Mouse (Mus musculus) limb, embryonic 13.5 days (tissue): ENCODE data around the gene Hipk2. TPM values are rescaled to one million over a fixed set of nuclear protein-coding genes. Genes with fewer than 3 reads are reported as not detected.

ENCODE experiments used
- ATAC-seq: fragments of 200-750 bp; cut with Nextera tagmentation; 2 replicates; pipeline ENCODE4 v1.8.0; 2017; ENCODE audit warnings: low read depth, moderate number of reproducible peaks, moderate TSS enrichment; ENCODE audit not compliant: low FRiP score
- H3K27ac ChIP-seq: fragments of 300-500 bp; sonication (generic); 2 replicates; pipeline ENCODE4 v1.5.1; 2015; ENCODE audit warnings: inconsistent platforms, mild to moderate bottlenecking, moderate library complexity
- H3K27me3 ChIP-seq: fragments of 300-500 bp; sonication (generic); 2 replicates; pipeline ENCODE4 v1.6.1; 2015; ENCODE audit warnings: mild to moderate bottlenecking, inconsistent platforms
- H3K36me3 ChIP-seq: fragments of 300-500 bp; sonication (generic); 2 replicates; pipeline ENCODE4 v1.6.1; 2015; ENCODE audit warnings: inconsistent platforms, mild to moderate bottlenecking, moderate library complexity
- H3K4me1 ChIP-seq: fragments of 300-500 bp; sonication (generic); 2 replicates; pipeline ENCODE4 v1.6.1; 2015; ENCODE audit warnings: inconsistent platforms
- H3K4me2 ChIP-seq: fragments of 300-500 bp; sonication (generic); replicated peaks from 2 replicates; pipeline ENCODE4 v1.6.1; 2015; ENCODE audit warnings: inconsistent platforms, mild to moderate bottlenecking, moderate library complexity
- H3K4me3 ChIP-seq: fragments of 300-500 bp; sonication (generic); 2 replicates; pipeline ENCODE4 v1.5.1; 2015; ENCODE audit warnings: moderate library complexity, mild to moderate bottlenecking, inconsistent platforms
- H3K9ac ChIP-seq: fragments of 300-500 bp; sonication (generic); 2 replicates; pipeline ENCODE4 v1.6.1; 2015; ENCODE audit warnings: mild to moderate bottlenecking, inconsistent platforms
- H3K9me3 ChIP-seq: fragments of 300-500 bp; sonication (generic); 2 replicates; pipeline ENCODE4 v1.6.1; 2016; ENCODE audit warnings: inconsistent platforms
- WGBS: fragments of 180-500 bp; shearing (Covaris S2); methylation state at CpG from one replicate; pipeline ENCODE4 v1.1.7; 2015; 5-methylcytosine and 5-hydroxymethylcytosine counted together
- polyA plus RNA-seq: library from polyadenylated mRNA; unstranded; fragments of >200 nt; fragmentation: Nextera tagmentation; extraction: Ambion mirVana; gene quantifications from 2 replicates; pipeline ENCODE4 v1.2.1, GENCODE M21; 2015

The Hipk2 gene
- polyA plus RNA-seq, 1 experiment from 2014 or later: 19.8 TPM

DNA sequence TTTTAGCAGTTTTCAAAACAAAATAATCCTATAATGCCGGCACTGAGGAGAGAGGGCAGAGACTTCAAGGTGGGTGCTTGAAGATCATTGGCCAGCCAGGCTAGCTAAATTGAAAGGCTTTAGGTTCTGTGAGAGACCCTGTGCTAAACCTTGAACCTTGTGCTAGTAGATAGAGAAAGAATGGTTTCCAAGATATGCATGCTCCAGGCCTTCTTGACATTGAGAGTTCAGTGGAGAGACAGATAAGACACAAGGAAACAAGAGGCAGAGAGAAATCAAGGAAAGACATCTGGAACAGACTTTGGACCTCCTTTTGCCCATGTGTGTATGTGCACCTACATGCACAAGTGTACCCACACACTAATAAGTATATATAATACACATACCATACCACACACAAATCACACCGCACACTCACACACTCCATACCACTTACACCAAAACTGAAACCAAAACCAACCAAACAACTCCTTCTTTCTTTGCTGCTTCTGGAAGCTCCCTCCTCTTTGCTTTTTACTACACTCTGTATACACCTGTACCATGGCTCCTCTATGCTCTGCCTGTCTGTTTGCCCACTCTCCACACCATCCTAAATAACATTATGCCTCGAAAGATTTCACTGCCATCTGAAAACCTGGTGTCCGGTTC, 24.6 kb upstream of the Hipk2 start:
- H3K36me3 ChIP-seq: no peaks in the 10 kb centered on the region
- no peak overlapping the region for H3K27ac ChIP-seq
- H3K9ac ChIP-seq: no peak overlapping the region
- H3K4me1 ChIP-seq: 0 out of 2 replicates have a peak, but pooled peaks cover under 1% of the 10 kb centered on the region
- no peak overlapping the region for H3K4me2 ChIP-seq
- no peak for ATAC-seq
- no peaks in the 10 kb centered on the region for H3K9me3 ChIP-seq
- WGBS: 91% methylated on average over 4 of the region's 4 CpGs
- no peaks in the 10 kb centered on the region for H3K27me3 ChIP-seq
- no peak overlapping the region for H3K4me3 ChIP-seq

DNA sequence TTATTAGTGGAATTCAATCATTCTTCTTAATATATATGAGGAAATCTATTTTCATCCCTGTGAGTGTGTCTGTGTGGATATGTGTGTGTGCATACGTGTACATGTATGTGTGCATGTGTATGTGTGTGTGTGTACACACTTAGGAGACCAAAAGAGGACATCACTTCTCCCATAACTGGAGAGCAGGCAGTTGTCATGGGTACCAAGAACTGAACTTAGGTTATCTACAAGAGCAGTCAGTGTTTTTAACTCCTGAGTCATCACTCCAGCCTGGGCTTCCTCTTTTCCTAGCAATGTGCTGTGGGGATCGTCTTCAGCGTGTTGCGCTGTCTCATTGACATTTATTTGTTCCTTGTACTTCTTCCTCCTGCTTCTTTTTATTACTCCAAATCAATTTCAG, 24.1 kb upstream of the Hipk2 start:
- no peaks in the 10 kb centered on the region for H3K9me3 ChIP-seq
- ATAC-seq: no peak
- no peak overlapping the region for H3K9ac ChIP-seq
- no peak overlapping the region for H3K27ac ChIP-seq
- H3K27me3 ChIP-seq: no peaks in the 10 kb centered on the region
- no peak overlapping the region for H3K4me3 ChIP-seq
- H3K36me3 ChIP-seq: no peaks in the 10 kb centered on the region
- WGBS: 93% methylated on average over 4 of the region's 4 CpGs
- no peak overlapping the region for H3K4me2 ChIP-seq
- no peaks in the 10 kb centered on the region for H3K4me1 ChIP-seq

GRCm38 (mm10) chr6:38893615-38894014, 17.6 kb upstream of the Hipk2 start:
- H3K4me1 ChIP-seq: no peaks in the 10 kb centered on the region
- no peaks in the 10 kb centered on the region for H3K36me3 ChIP-seq
- no peak overlapping the region for H3K9ac ChIP-seq
- H3K9me3 ChIP-seq: no peaks in the 10 kb centered on the region
- no peak overlapping the region for H3K4me3 ChIP-seq
- no peak for ATAC-seq
- H3K4me2 ChIP-seq: no peak overlapping the region
- H3K27ac ChIP-seq: no peak overlapping the region
- 63% methylated on average over 3 of the region's 3 CpGs for WGBS
- no peaks in the 10 kb centered on the region for H3K27me3 ChIP-seq

DNA sequence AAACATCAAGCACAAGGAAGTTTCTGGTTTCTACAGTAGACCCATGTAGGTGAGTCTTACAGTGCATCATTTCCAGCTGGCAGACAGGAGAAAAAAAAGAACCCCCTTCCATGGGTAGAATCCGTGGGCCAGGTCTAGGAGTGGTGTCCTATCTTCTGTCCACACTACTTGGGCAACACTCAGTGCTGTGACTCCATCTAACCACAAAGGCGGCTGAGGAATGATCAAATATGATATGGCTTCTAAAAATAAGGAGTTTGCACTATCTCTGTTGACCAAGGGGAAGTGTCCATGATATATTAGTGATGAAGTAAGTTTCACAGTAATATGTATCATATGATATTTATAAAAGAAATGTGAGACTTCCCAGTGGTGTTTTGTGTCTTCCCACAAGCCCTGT, 16.1 kb upstream of the Hipk2 start:
- Histone ChIP-seq H3K27ac (no peak overlapping the region), H3K27me3 (no peaks in the 10 kb centered on the region), H3K4me1 (no peaks in the 10 kb centered on the region), H3K4me3 (no peak overlapping the region), H3K4me2 (no peak overlapping the region), H3K36me3 (no peaks in the 10 kb centered on the region), H3K9me3 (no peaks in the 10 kb centered on the region), H3K9ac (no peak overlapping the region)
- ATAC-seq: no peak
- 71% methylated on average over 2 of the region's 2 CpGs for WGBS

DNA sequence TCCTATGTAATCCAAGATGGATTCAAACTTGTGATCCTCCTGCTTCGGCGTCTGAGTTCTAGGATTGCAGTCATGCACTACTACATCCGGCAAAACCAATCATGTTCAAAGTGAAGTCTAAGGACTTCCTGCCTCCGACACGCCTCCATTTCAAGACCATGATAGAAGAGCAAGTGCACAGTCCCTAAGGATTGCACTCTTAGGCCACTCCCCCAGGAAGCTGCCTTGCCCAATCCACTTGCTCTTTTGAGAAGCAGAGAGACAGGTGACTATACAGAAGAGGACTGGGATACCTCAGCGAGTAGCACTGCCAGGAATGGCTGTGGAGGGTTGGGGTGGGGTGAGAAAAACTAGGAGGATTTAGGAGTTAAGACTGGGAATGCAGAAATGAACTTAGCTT, 13.2 kb upstream of the Hipk2 start:
- Histone ChIP-seq H3K9ac (no peak overlapping the region), H3K4me1 (no peaks in the 10 kb centered on the region), H3K36me3 (no peaks in the 10 kb centered on the region), H3K27ac (no peak overlapping the region), H3K9me3 (no peaks in the 10 kb centered on the region), H3K4me2 (no peak overlapping the region), H3K27me3 (no peaks in the 10 kb centered on the region), H3K4me3 (no peak overlapping the region)
- 75% methylated on average over 6 of the region's 6 CpGs for WGBS
- no peak for ATAC-seq

DNA sequence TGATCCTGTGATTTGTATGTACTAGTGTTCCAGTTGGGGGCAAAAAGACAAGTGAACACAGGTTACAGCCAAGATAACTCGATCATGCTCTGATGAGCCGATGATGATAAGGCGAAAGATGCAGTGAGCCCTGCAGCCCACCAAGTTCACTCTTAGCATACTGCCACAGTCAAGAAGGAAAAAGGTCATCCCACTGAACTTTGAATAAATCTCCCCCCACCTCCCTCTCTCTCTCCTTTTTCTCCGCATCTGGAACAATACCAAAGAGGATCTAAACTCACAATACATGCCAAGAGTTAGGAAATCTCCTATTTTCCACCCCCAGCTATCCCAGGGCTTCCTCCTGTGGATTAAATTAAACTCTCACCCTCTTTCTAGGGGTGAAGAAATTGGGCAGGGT, 11.5 kb upstream of the Hipk2 start:
- Histone ChIP-seq H3K9ac (no peak overlapping the region), H3K9me3 (no peaks in the 10 kb centered on the region), H3K27me3 (no peaks in the 10 kb centered on the region), H3K36me3 (no peaks in the 10 kb centered on the region), H3K27ac (no peak overlapping the region), H3K4me1 (peaks cover 12% of the 10 kb centered on the region), H3K4me3 (no peak overlapping the region), H3K4me2 (no peak overlapping the region)
- WGBS: 88% methylated on average over 4 of the region's 4 CpGs
- ATAC-seq: no peak

GRCm38 (mm10) chr6:38885132-38885531, 9.2 kb upstream of the Hipk2 start:
- no peak for ATAC-seq
- no peaks in the 10 kb centered on the region for H3K9me3 ChIP-seq
- no peak overlapping the region for H3K4me2 ChIP-seq
- WGBS: 73% methylated on average over 1 of the region's 1 CpGs
- H3K27me3 ChIP-seq: 0 out of 2 replicates have a peak, but pooled peaks cover 5% of the 10 kb centered on the region
- peaks cover 16% of the 10 kb centered on the region for H3K4me1 ChIP-seq
- H3K9ac ChIP-seq: no peak overlapping the region
- no peak overlapping the region for H3K4me3 ChIP-seq
- no peak overlapping the region for H3K27ac ChIP-seq
- H3K36me3 ChIP-seq: no peaks in the 10 kb centered on the region

GRCm38 (mm10) chr6:38884482-38884881, 8.5 kb upstream of the Hipk2 start:
- no peaks in the 10 kb centered on the region for H3K36me3 ChIP-seq
- no peak overlapping the region for H3K4me3 ChIP-seq
- 0 out of 2 replicates have a peak, but pooled peaks cover 5% of the 10 kb centered on the region for H3K27me3 ChIP-seq
- no peak overlapping the region for H3K4me2 ChIP-seq
- H3K4me1 ChIP-seq: peaks cover 16% of the 10 kb centered on the region
- no peak overlapping the region for H3K9ac ChIP-seq
- H3K9me3 ChIP-seq: no peaks in the 10 kb centered on the region
- H3K27ac ChIP-seq: no peak overlapping the region
- no peak for ATAC-seq
- WGBS: 62% methylated on average over 3 of the region's 3 CpGs

GRCm38 (mm10) chr6:38882728-38883171, 6.8 kb upstream of the Hipk2 start:
- 46% methylated on average over 6 of the region's 6 CpGs for WGBS
- ATAC-seq: peak; percentile 28; the same call in 1 of the 2 replicates

DNA sequence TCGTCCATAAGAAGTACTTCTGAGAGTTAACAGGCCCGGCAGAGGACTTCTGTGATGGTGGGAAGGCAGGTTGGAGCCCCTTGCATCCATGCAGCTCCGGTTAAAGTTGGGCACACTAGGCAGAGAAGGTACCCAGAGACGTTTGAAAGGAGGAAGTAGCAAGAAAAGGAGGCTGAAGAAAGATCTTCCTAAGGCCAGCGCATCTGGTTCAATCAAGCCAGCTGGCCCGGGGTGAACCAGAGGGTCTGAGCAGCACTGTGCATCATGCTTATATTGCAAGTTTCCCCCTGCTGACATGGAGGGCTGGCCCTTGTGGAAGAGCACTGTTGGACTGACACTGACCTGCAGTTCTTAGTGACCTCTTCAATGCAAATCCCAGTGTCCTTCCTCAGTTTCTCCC, 6.0 kb upstream of the Hipk2 start:
- Histone ChIP-seq H3K27me3 (0 out of 2 replicates have a peak, but pooled peaks cover 5% of the 10 kb centered on the region), H3K9ac (no peak overlapping the region), H3K36me3 (no peaks in the 10 kb centered on the region), H3K9me3 (no peaks in the 10 kb centered on the region), H3K4me3 (no peak overlapping the region), H3K4me1 (peaks cover 21% of the 10 kb centered on the region), H3K27ac (no peak overlapping the region), H3K4me2 (no peak overlapping the region)
- ATAC-seq: no peak
- 54% methylated on average over 6 of the region's 6 CpGs for WGBS

More at GRCm38 (mm10) chr6:38882728-38883171, 6.8 kb upstream of the Hipk2 start:
- Histone ChIP-seq H3K4me1 (peaks cover 16% of the 10 kb centered on the region), H3K9me3 (no peaks in the 10 kb centered on the region), H3K9ac (0 out of 2 replicates have a peak overlapping the region, but pooled peaks have one; percentile 13), H3K4me2 (no peak overlapping the region), H3K27ac (0 out of 2 replicates have a peak overlapping the region, but pooled peaks have one; percentile 44), H3K36me3 (no peaks in the 10 kb centered on the region), H3K27me3 (0 out of 2 replicates have a peak, but pooled peaks cover 5% of the 10 kb centered on the region), H3K4me3 (no peak overlapping the region)

DNA sequence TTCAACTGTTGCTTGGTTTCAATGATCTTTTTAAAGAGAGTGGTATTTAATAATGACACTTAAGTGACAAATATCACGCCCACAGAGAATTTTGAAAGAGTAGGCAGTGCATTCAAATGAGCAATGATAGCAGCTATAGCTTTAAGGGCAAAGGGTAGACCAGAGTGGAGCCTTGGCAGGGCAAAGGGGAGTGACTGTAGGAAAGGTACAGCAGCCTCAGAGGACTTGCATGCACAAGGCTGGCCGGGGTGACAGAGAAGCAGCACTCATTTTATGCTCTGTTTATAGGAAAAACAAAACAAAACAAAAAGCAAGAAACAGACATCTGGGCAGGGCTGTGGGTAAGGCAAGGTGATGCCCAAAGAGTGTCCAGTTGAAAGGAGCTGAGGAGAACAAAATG, 5.5 kb upstream of the Hipk2 start:
- Histone ChIP-seq H3K9ac (no peak overlapping the region), H3K27ac (no peak overlapping the region), H3K27me3 (0 out of 2 replicates have a peak, but pooled peaks cover 5% of the 10 kb centered on the region), H3K4me1 (peaks cover 22% of the 10 kb centered on the region), H3K4me3 (no peak overlapping the region), H3K4me2 (no peak overlapping the region), H3K9me3 (no peaks in the 10 kb centered on the region), H3K36me3 (no peaks in the 10 kb centered on the region)
- ATAC-seq: no peak
- 67% methylated on average over 2 of the region's 2 CpGs for WGBS

GRCm38 (mm10) chr6:38877674-38878073, 1.7 kb upstream of the Hipk2 start:
- no peak overlapping the region for H3K4me3 ChIP-seq
- peaks cover 24% of the 10 kb centered on the region for H3K4me1 ChIP-seq
- H3K27me3 ChIP-seq: 0 out of 2 replicates have a peak, but pooled peaks cover 5% of the 10 kb centered on the region
- H3K9me3 ChIP-seq: no peaks in the 10 kb centered on the region
- ATAC-seq: no peak
- no peak overlapping the region for H3K4me2 ChIP-seq
- no peak overlapping the region for H3K27ac ChIP-seq
- no peaks in the 10 kb centered on the region for H3K36me3 ChIP-seq
- 83% methylated on average over 2 of the region's 2 CpGs for WGBS
- H3K9ac ChIP-seq: no peak overlapping the region
